Mouse (Mus musculus): Measurements from ENCODE around the gene Unc93a. TPM values are rescaled to one million over a fixed set of nuclear protein-coding genes. Genes with fewer than 3 reads are reported as not detected.
"Not testable (repeated sequence)": the region's sequence is repeated elsewhere in the genome, so short reads cannot be mapped to it uniquely, and the experiment has no call there.

Gene Unc93a
- polyA plus RNA-seq, 1 experiment from 2014 or later, result not detected

DNA sequence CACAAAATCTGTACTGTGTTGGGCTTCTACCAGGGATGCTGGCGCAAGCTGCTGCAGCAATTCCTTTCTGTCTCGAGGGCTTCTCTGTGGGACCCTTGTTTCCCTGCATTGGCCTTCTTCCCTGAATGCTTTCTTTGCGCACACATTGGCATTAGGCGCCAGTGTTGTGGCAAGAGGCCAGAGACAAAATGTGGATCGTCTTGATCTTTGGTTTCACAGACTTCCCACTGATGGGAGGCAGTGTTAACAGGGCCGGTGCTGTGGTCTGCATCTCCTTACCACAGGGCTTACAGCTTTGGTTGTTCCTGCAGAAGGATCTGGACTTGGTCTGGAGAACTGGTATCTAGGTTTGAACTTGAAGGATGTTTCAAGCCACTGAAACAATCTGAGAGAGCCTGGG lies 3.7 kb upstream of the Unc93a start:
- H3K9me3 ChIP-seq (ENCODE audit: low read length); ATAC-seq (ENCODE audit: low FRiP score, low TSS enrichment): not testable (repeated sequence)
- WGBS, result 92% methylated on average over 1 of the region's 6 CpGs

GRCm38 (mm10) chr17:13132352-13132751 lies 742 bp upstream of the Unc93a start:
- WGBS, result 77% methylated on average over 8 of the region's 8 CpGs
- H3K9ac ChIP-seq (replicated peaks; ENCODE audit: low read length); ATAC-seq (ENCODE audit: low FRiP score, low TSS enrichment); H3K27ac ChIP-seq (ENCODE audit: low read length); H3K27me3 ChIP-seq (ENCODE audit: insufficient read depth, low read length); H3K36me3 ChIP-seq (ENCODE audit: insufficient read depth, low read length); H3K4me1 ChIP-seq (ENCODE audit: insufficient read depth, low read length); H3K9me3 ChIP-seq (ENCODE audit: low read length); H3K4me3 ChIP-seq (ENCODE audit: low read length); H3K4me2 ChIP-seq (replicated peaks; ENCODE audit: low read depth, low read length): not testable (repeated sequence)

More for the DNA sequence above, 3.7 kb upstream of the Unc93a start:
- H3K27ac ChIP-seq (ENCODE audit: low read length); H3K27me3 ChIP-seq (ENCODE audit: insufficient read depth, low read length); H3K4me1 ChIP-seq (ENCODE audit: insufficient read depth, low read length); H3K4me2 ChIP-seq (replicated peaks; ENCODE audit: low read depth, low read length); H3K9ac ChIP-seq (replicated peaks; ENCODE audit: low read length); H3K4me3 ChIP-seq (ENCODE audit: low read length); H3K36me3 ChIP-seq (ENCODE audit: insufficient read depth, low read length): not testable (repeated sequence)

DNA sequence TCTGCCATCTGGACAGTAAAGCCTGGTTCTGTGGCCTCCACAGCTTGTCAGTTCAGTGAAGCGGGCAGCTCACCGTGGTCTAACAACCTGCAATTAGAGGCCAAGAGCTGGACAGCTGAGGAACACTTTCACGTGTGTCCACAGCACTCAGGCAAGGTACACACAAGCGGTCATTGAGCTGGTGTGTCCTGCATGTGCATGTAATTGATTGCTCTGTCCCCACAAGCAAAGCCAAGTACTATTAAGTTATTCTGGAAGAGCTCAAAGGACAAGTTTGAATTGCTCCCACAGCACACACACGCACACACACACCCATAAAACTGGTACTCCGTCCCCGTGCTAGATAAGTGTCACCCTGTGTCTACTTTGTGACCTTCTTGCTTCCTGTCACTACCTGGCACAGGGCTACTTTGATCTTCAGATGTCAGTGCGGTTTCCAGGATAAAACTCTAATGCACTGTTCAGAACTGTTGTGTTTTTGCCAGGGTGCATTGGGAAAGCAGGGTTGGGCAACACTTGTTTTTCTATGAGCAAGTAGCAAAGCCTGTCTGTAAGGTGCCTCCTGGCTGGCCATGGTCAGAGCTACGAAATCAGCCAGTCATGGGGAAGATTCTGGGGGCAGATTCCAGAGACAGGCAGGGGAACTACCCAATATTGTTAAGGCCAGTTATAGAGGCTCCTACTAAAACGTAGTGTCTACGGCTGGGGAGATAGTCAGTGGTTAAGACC lies 1.7 kb downstream of the Unc93a start:
- not testable (repeated sequence) for H3K27me3 ChIP-seq (ENCODE audit: insufficient read depth, low read length); ATAC-seq (ENCODE audit: low FRiP score, low TSS enrichment); H3K36me3 ChIP-seq (ENCODE audit: insufficient read depth, low read length); H3K27ac ChIP-seq (ENCODE audit: low read length); H3K4me2 ChIP-seq (replicated peaks; ENCODE audit: low read depth, low read length); H3K4me1 ChIP-seq (ENCODE audit: insufficient read depth, low read length); H3K9ac ChIP-seq (replicated peaks; ENCODE audit: low read length); H3K9me3 ChIP-seq (ENCODE audit: low read length); H3K4me3 ChIP-seq (ENCODE audit: low read length)
- WGBS, result 67% methylated on average over 9 of the region's 11 CpGs

DNA sequence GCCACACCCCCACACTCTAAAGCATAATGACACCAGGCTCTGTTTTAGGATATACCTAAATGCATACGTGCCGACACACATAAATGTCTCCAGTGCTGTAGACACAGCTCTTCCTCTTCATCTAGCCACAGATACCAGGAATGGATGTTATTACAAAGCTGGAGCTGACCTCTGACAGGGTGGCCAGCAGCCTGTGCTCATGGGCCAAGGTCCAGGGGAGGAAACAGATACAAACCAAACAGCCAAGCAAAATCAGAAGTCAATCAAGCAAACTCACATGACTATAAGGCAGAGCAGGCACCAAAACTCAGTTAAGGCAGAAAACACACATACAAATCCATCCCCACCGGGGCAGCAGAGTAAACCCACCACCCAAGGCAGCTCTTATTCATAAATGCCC lies 2.3 kb downstream of the Unc93a start:
- H3K27me3 ChIP-seq (ENCODE audit: insufficient read depth, low read length); H3K4me2 ChIP-seq (replicated peaks; ENCODE audit: low read depth, low read length); H3K36me3 ChIP-seq (ENCODE audit: insufficient read depth, low read length); H3K4me3 ChIP-seq (ENCODE audit: low read length); H3K4me1 ChIP-seq (ENCODE audit: insufficient read depth, low read length); H3K9ac ChIP-seq (replicated peaks; ENCODE audit: low read length); ATAC-seq (ENCODE audit: low FRiP score, low TSS enrichment); H3K9me3 ChIP-seq (ENCODE audit: low read length); H3K27ac ChIP-seq (ENCODE audit: low read length): not testable (repeated sequence)
- WGBS, result no CpG with 5 or more reads among the region's 3 CpGs

- not testable (repeated sequence) for H3K4me1 ChIP-seq (ENCODE audit: insufficient read depth, low read length); H3K9me3 ChIP-seq (ENCODE audit: low read length); H3K9ac ChIP-seq (replicated peaks; ENCODE audit: low read length); H3K27ac ChIP-seq (ENCODE audit: low read length); H3K4me3 ChIP-seq (ENCODE audit: low read length); H3K27me3 ChIP-seq (ENCODE audit: insufficient read depth, low read length); H3K4me2 ChIP-seq (replicated peaks; ENCODE audit: low read depth, low read length); H3K36me3 ChIP-seq (ENCODE audit: insufficient read depth, low read length)
- 58% methylated on average over 2 of the region's 3 CpGs for WGBS
- ATAC-seq (ENCODE audit: low FRiP score, low TSS enrichment), result 0 out of 2 replicates have a peak, but pooled peaks have one; percentile 10
These were observed 7.4 kb downstream of the Unc93a start for GRCm38 (mm10) chr17:13124241-13124640.

- not testable (repeated sequence) for H3K4me3 ChIP-seq (ENCODE audit: low read length); H3K4me2 ChIP-seq (replicated peaks; ENCODE audit: low read depth, low read length); H3K27me3 ChIP-seq (ENCODE audit: insufficient read depth, low read length); H3K9me3 ChIP-seq (ENCODE audit: low read length); H3K27ac ChIP-seq (ENCODE audit: low read length); H3K9ac ChIP-seq (replicated peaks; ENCODE audit: low read length); H3K36me3 ChIP-seq (ENCODE audit: insufficient read depth, low read length); H3K4me1 ChIP-seq (ENCODE audit: insufficient read depth, low read length)
- ATAC-seq (ENCODE audit: low FRiP score, low TSS enrichment), result peak; percentile 68
- 92% methylated on average over 2 of the region's 5 CpGs for WGBS
These were observed 8.1 kb downstream of the Unc93a start for GRCm38 (mm10) chr17:13123308-13124038.

- ATAC-seq (ENCODE audit: low FRiP score, low TSS enrichment); H3K4me2 ChIP-seq (replicated peaks; ENCODE audit: low read depth, low read length); H3K9ac ChIP-seq (replicated peaks; ENCODE audit: low read length); H3K36me3 ChIP-seq (ENCODE audit: insufficient read depth, low read length); H3K4me1 ChIP-seq (ENCODE audit: insufficient read depth, low read length); H3K9me3 ChIP-seq (ENCODE audit: low read length); H3K4me3 ChIP-seq (ENCODE audit: low read length); H3K27me3 ChIP-seq (ENCODE audit: insufficient read depth, low read length); H3K27ac ChIP-seq (ENCODE audit: low read length): not testable (repeated sequence)
- 70% methylated on average over 3 of the region's 9 CpGs for WGBS
These were observed 18.9 kb downstream of the Unc93a start for GRCm38 (mm10) chr17:13112504-13113291.

DNA sequence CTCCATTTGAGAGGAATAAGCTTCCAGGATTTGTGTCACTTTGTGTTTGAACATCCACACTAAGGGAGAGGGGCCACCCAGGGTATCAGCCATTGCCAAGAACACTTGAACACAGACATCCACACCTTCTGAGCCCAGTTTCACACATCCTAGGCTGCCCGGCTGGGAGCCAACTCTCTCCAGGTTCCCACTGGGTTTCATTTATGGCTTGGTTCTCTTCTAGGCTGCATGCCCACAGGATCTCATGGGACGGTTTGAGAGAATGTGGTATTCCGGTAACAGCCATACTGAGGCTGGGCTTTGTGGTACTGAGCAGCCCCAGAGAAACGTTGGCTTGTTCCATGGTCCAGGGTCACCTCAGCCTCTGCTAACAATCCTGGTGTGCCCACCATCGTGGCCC lies 25.0 kb downstream of the Unc93a start:
- H3K27me3 ChIP-seq (ENCODE audit: insufficient read depth, low read length); H3K9me3 ChIP-seq (ENCODE audit: low read length); H3K4me3 ChIP-seq (ENCODE audit: low read length); ATAC-seq (ENCODE audit: low FRiP score, low TSS enrichment); H3K36me3 ChIP-seq (ENCODE audit: insufficient read depth, low read length); H3K9ac ChIP-seq (replicated peaks; ENCODE audit: low read length); H3K4me2 ChIP-seq (replicated peaks; ENCODE audit: low read depth, low read length); H3K27ac ChIP-seq (ENCODE audit: low read length); H3K4me1 ChIP-seq (ENCODE audit: insufficient read depth, low read length): not testable (repeated sequence)
- 81% methylated on average over 5 of the region's 5 CpGs for WGBS

DNA sequence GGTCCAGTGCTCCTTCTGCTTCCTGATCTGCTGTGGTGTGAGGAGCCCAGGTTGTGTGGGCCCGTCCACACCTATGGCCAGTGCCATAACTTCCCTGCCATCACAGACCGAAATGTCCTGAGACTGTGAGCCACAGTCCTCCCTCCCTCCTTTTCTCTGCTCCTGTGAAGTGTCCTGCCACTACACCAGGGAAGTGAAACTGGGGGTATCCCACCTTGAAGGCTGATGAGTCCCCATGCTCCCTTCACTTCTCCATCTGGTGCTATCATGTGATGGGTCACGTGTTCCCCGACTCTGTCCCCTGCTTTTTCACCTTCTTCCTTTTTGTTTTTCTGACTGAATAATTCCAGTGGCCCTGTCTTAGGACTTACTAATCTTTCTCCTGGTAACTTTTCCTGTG lies 38.6 kb downstream of the Unc93a start:
- H3K4me3 ChIP-seq (ENCODE audit: low read length); H3K27me3 ChIP-seq (ENCODE audit: insufficient read depth, low read length); H3K9me3 ChIP-seq (ENCODE audit: low read length); H3K4me1 ChIP-seq (ENCODE audit: insufficient read depth, low read length); H3K9ac ChIP-seq (replicated peaks; ENCODE audit: low read length); H3K36me3 ChIP-seq (ENCODE audit: insufficient read depth, low read length); H3K27ac ChIP-seq (ENCODE audit: low read length); H3K4me2 ChIP-seq (replicated peaks; ENCODE audit: low read depth, low read length): not testable (repeated sequence)
- 94% methylated on average over 2 of the region's 4 CpGs for WGBS
- 0 out of 2 replicates have a peak, but pooled peaks have one; percentile 31 for ATAC-seq (ENCODE audit: low FRiP score, low TSS enrichment)
